Mouse (Mus musculus): Measurements from ENCODE around the gene Fam234b.

Fam234b gene

GRCm38 (mm10) chr6:135275231-135275630, 77.5 kb downstream of the Fam234b start:
- no peak for DNase-seq

GRCm38 (mm10) chr6:135276474-135277295, 78.9 kb downstream of the Fam234b start:
- DNase-seq: no peak

GRCm38 (mm10) chr6:135278302-135278701, 80.5 kb downstream of the Fam234b start:
- DNase-seq: no peak

- DNase-seq: no peak
Observed at GRCm38 (mm10) chr6:135279286-135279685, 81.5 kb downstream of the Fam234b start.

GRCm38 (mm10) chr6:135279856-135280255, 82.1 kb downstream of the Fam234b start:
- no peak for DNase-seq

- no peak for DNase-seq
Observed at GRCm38 (mm10) chr6:135292391-135292790, 94.6 kb downstream of the Fam234b start.

GRCm38 (mm10) chr6:135294150-135294549, 96.4 kb downstream of the Fam234b start:
- DNase-seq: no peak
